Mouse (Mus musculus) limb, embryonic 14.5 days (tissue): ENCODE data around the gene Zfp445. TPM values are rescaled to one million over a fixed set of nuclear protein-coding genes. Genes with fewer than 3 reads are reported as not detected.

Experiments used
- ATAC-seq: fragments of 200-750 bp; cut with Nextera tagmentation; 2 replicates; pipeline ENCODE4 v1.8.0; 2017; ENCODE audit warnings: low read depth, moderate number of reproducible peaks, moderate TSS enrichment; ENCODE audit not compliant: low FRiP score
- DNase-seq: peaks from one replicate; pipeline ENCODE4 v3.0.0-alpha.2; 2015; ENCODE audit warnings: low spot score
- H3K27ac ChIP-seq: fragments of 300-500 bp; sonication (generic); replicated peaks from 2 replicates; pipeline ENCODE4 v1.5.1; 2014; ENCODE audit warnings: low read depth, mild to moderate bottlenecking, low read length, moderate library complexity, mixed read lengths
- H3K27me3 ChIP-seq: fragments of 300-500 bp; sonication (generic); 2 replicates; pipeline ENCODE4 v1.6.1; 2014; ENCODE audit warnings: low read length, mixed read lengths; ENCODE audit not compliant: control insufficient read depth, insufficient read depth
- H3K36me3 ChIP-seq: fragments of 300-500 bp; sonication (generic); 2 replicates; pipeline ENCODE4 v1.6.1; 2014; ENCODE audit warnings: mild to moderate bottlenecking, low read length, moderate library complexity, mixed read lengths; ENCODE audit not compliant: control insufficient read depth, insufficient read depth
- H3K4me1 ChIP-seq: fragments of 300-500 bp; sonication (generic); 2 replicates; pipeline ENCODE4 v1.6.1; 2014; ENCODE audit warnings: antibody characterized with exemption, low read length, mixed read lengths; ENCODE audit not compliant: control insufficient read depth, insufficient read depth
- H3K4me2 ChIP-seq: fragments of 300-500 bp; sonication (generic); replicated peaks from 2 replicates; pipeline ENCODE4 v1.6.1; 2014; ENCODE audit warnings: low read depth, mild to moderate bottlenecking, low read length, moderate library complexity; ENCODE audit not compliant: severe bottlenecking
- H3K4me3 ChIP-seq: fragments of 300-500 bp; sonication (generic); replicated peaks from 2 replicates; pipeline ENCODE4 v1.5.1; 2014; ENCODE audit warnings: low read length
- H3K9ac ChIP-seq: fragments of 300-500 bp; sonication (generic); 2 replicates; pipeline ENCODE4 v1.6.1; 2014; ENCODE audit warnings: mild to moderate bottlenecking, low read depth, low read length, moderate library complexity; ENCODE audit not compliant: severe bottlenecking
- H3K9me3 ChIP-seq: fragments of 300-500 bp; sonication (generic); 2 replicates; pipeline ENCODE4 v1.6.1; 2016; ENCODE audit warnings: low read length; ENCODE audit not compliant: control insufficient read depth
- POLR2A ChIP-seq: fragments of 200-500 bp; IDR thresholded peaks from 2 replicates; pipeline ENCODE4 v1.8.0; 2012; ENCODE audit warnings: inconsistent platforms, mild to moderate bottlenecking, moderate library complexity, borderline replicate concordance; ENCODE audit not compliant: insufficient read depth, insufficient read length; ENCODE audit errors: extremely low read depth
- WGBS: fragments of 180-500 bp; shearing (Covaris S2); extraction: QIAGEN DNeasy Blood & Tissue Kit; methylation state at CpG from one replicate; pipeline ENCODE4 v1.1.7; 2014; 5-methylcytosine and 5-hydroxymethylcytosine counted together
- polyA plus RNA-seq, 2 experiments: library from polyadenylated mRNA; depleted of rRNA in 1 of 2; stranded (reverse) in 1 of 2; unstranded in 1 of 2; fragments of >200 nt; fragmentation: Nextera tagmentation in 1 of 2; extraction: Ambion mirVana in 1 of 2; gene quantifications; 2 replicates each; pipeline versions ENCODE4 v1.2.1 to v1.2.3; 2012 to 2014

Gene Zfp445
- polyA plus RNA-seq, 2 experiments = 60.4 to 119 TPM

DNA sequence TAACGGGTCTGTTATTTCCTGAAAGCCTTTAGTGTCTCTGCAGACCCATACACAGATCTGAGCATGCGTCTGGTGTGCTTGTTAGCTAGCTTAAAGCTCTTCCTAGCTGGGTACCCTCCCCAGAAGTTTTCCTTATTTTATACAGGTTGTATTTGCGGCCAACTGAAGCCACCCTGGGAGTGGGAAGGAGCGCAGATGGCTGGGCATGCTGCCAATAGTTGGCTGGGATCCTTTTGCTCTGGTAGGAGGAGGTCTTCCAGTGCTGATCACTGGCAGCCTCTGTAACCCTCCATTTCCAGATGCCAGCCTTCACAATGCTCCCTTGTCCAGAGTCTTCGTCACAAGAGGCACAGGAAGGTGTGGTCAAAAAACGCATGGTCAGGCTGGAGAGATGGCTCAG, 29.0 kb downstream of the Zfp445 start:
- 14% methylated on average over 6 of the region's 6 CpGs for WGBS
- no peak for TF ChIP-seq POLR2A
- peak overlapping the region; percentile 79 for H3K27ac ChIP-seq
- H3K4me3 ChIP-seq = no peak overlapping the region
- H3K36me3 ChIP-seq = peaks cover 14% of the 10 kb centered on the region
- H3K9me3 ChIP-seq = no peaks in the 10 kb centered on the region
- ATAC-seq = peak; percentile 87
- no peaks in the 10 kb centered on the region for H3K27me3 ChIP-seq
- no peak overlapping the region for H3K9ac ChIP-seq
- peak overlapping the region; percentile 22; the same call in 1 of the 2 replicates for H3K4me2 ChIP-seq
- DNase-seq = peak; percentile 92
- H3K4me1 ChIP-seq = peaks cover 23% of the 10 kb centered on the region

DNA sequence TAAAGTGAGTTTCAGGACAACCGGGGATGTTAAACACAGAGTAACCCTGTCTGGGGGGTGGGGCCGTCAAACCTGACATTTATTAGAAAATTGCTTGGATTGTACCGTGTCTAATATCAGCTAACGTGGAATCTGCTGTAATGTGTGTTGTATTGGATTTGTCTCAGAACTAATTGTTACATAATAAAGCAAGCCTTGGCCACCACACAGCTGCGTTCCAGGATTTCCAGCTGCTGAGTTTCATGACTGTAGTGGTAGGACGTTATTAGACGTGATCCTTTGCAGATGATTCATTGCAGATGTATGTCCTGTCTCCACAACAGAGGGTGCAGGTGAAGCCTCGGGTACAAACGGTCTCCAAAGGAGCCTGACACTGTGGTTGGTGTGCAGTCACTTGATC, 29.7 kb downstream of the Zfp445 start:
- no peaks in the 10 kb centered on the region for H3K27me3 ChIP-seq
- H3K4me3 ChIP-seq = no peak overlapping the region
- no peak for TF ChIP-seq POLR2A
- H3K4me1 ChIP-seq = peaks cover 23% of the 10 kb centered on the region
- peaks cover 17% of the 10 kb centered on the region for H3K36me3 ChIP-seq
- peak; percentile 9 for DNase-seq
- no peaks in the 10 kb centered on the region for H3K9me3 ChIP-seq
- peak overlapping the region; percentile 79 for H3K27ac ChIP-seq
- H3K4me2 ChIP-seq = peak overlapping the region; percentile 22; the same call in 1 of the 2 replicates
- ATAC-seq = peak; percentile 10; the same call in 1 of the 2 replicates
- no peak overlapping the region; the same call in 1 of the 2 replicates for H3K9ac ChIP-seq
- 35% methylated on average over 9 of the region's 9 CpGs for WGBS

DNA sequence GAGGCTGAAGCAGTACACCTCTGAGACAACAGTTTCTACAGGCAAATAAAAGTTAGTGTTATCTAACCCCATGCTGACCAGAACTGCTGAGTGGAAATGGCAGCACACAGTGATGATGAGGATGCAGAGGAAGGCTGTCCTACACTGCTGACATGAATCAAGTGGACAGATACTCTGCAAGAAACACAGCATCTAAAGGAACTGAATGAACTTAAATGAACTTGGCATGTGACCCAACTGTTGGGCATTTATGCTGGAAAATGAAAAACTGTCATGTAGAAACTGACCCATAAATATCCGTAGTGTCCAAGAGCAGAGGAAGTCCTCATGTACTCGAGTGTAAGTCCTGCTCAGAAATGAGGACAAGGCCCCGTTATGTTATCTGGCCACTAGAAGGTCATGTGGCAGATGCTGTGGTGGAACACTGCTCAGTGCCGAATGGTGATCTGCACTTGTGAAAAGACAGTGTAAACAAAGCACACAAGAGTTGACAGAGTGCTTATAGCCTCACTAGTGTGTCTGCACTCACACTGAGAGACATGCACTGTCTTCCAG, 35.9 kb downstream of the Zfp445 start:
- Histone ChIP-seq H3K27me3 (no peaks in the 10 kb centered on the region), H3K36me3 (peaks cover 52% of the 10 kb centered on the region), H3K4me3 (no peak overlapping the region), H3K9me3 (no peaks in the 10 kb centered on the region), H3K4me1 (no peaks in the 10 kb centered on the region), H3K27ac (no peak overlapping the region), H3K4me2 (no peak overlapping the region), H3K9ac (no peak overlapping the region)
- DNase-seq = no peak
- no peak for ATAC-seq
- WGBS = 82% methylated on average over 4 of the region's 4 CpGs
- no peak for TF ChIP-seq POLR2A

DNA sequence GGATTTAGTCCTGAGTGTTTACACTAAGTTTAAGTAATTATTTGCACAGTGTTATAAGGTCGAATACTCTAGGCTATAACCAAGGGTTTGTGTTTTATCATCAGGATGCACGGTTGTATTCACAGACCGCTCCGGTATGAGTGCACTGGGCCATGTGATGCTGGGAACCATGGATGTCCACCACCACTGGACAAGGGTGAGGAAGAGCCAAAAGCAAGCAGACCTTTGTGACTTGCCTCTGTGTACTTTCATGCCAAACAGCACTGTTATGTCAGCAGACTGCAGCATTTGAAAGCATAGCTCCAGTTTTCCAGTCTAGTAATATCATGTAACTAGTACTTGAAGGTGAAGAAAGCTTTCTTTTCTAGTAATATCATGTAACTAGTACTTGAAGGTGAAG, 39.1 kb downstream of the Zfp445 start:
- 90% methylated on average over 4 of the region's 4 CpGs for WGBS
- TF ChIP-seq POLR2A = no peak
- peaks cover 54% of the 10 kb centered on the region for H3K36me3 ChIP-seq

DNA sequence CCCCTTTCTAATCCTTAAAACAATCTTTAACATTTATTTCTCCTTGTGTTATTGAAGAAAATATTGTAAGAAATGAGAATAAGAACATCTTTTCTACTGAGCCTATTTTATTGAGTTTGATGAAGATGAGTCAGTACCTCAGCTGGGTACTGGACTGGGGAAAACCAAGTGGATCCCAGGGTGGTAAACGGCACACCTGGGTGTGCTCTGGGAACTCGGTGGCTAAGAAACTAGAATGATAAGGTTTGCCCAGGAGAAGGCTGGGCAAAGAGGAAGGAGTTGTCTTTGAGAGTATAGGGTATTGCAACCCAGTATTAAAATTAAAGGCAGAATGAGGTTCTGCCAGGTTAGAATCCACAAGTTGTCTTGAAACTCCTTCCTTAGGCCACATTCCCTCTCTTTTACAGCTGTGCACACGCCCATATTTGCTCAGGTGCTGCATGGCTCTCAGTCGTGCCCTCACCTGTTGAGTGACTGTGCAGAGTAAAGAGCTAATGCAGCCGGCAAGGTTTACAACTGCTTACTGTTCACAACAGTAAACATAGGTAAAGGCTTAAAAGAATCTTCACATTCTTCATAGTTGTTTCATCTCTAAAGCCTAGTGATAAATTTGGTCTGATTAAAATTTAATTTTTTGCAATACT, 42.3 kb downstream of the Zfp445 start:
- no peak overlapping the region for H3K4me2 ChIP-seq
- no peak overlapping the region for H3K9ac ChIP-seq
- peaks cover 57% of the 10 kb centered on the region for H3K36me3 ChIP-seq
- H3K27ac ChIP-seq = no peak overlapping the region
- WGBS = 91% methylated on average over 5 of the region's 5 CpGs
- no peak for TF ChIP-seq POLR2A
- no peaks in the 10 kb centered on the region for H3K27me3 ChIP-seq
- DNase-seq = no peak
- ATAC-seq = no peak
- no peaks in the 10 kb centered on the region for H3K4me1 ChIP-seq
- no peak overlapping the region for H3K4me3 ChIP-seq
- H3K9me3 ChIP-seq = no peaks in the 10 kb centered on the region

More for the DNA sequence above, 39.1 kb downstream of the Zfp445 start:
- H3K4me1 ChIP-seq = no peaks in the 10 kb centered on the region
- ATAC-seq (no peak), DNase-seq (no peak)
- H3K9ac ChIP-seq = no peak overlapping the region
- H3K4me3 ChIP-seq = no peak overlapping the region
- no peak overlapping the region for H3K4me2 ChIP-seq
- H3K27ac ChIP-seq = no peak overlapping the region
- no peaks in the 10 kb centered on the region for H3K27me3 ChIP-seq
- H3K9me3 ChIP-seq = no peaks in the 10 kb centered on the region
